Mouse (Mus musculus): ENCODE data around the gene Rab5if. TPM values are rescaled to one million over a fixed set of nuclear protein-coding genes. Genes with fewer than 3 reads are reported as not detected.

Gene Rab5if
- polyA plus RNA-seq, 1 experiment, result 129 TPM

- H3K27ac ChIP-seq (ENCODE audit: insufficient read depth, low read depth, low read length), result no peak overlapping the region
- WGBS, result 93% methylated on average over 1 of the region's 1 CpGs
- no peak for DNase-seq
- TF ChIP-seq POLR2A (IDR thresholded peaks at IDR 0.05; ENCODE audit: low read depth, low read length), result no peak
- no peak for TF ChIP-seq CTCF (conservative IDR thresholded peaks at IDR 0.05; ENCODE audit: insufficient read depth, insufficient read length, low read depth, low read length)
- H3K36me3 ChIP-seq (ENCODE audit: control insufficient read depth, insufficient read depth, low read length), result no peaks in the 10 kb centered on the region
- no peaks in the 10 kb centered on the region for H3K4me1 ChIP-seq (ENCODE audit: control insufficient read depth, insufficient read depth, low read length)
- H3K27me3 ChIP-seq (replicated peaks; ENCODE audit: control insufficient read depth, insufficient read depth, low read length), result no peaks in the 10 kb centered on the region
- no peak overlapping the region for H3K4me3 ChIP-seq (ENCODE audit: insufficient read depth, low read depth, low read length)
These were observed 6.6 kb upstream of the Rab5if start for GRCm38 (mm10) chr2:156856311-156856710.

- Histone ChIP-seq H3K27me3 (replicated peaks; ENCODE audit: control insufficient read depth, insufficient read depth, low read length) (no peaks in the 10 kb centered on the region), H3K36me3 (ENCODE audit: control insufficient read depth, insufficient read depth, low read length) (no peaks in the 10 kb centered on the region), H3K4me1 (ENCODE audit: control insufficient read depth, insufficient read depth, low read length) (no peaks in the 10 kb centered on the region), H3K4me3 (ENCODE audit: insufficient read depth, low read depth, low read length) (no peak overlapping the region), H3K27ac (ENCODE audit: insufficient read depth, low read depth, low read length) (no peak overlapping the region)
- WGBS, result 76% methylated on average over 3 of the region's 3 CpGs
- TF ChIP-seq CTCF (conservative IDR thresholded peaks at IDR 0.05; ENCODE audit: insufficient read depth, insufficient read length, low read depth, low read length) (no peak), POLR2A (IDR thresholded peaks at IDR 0.05; ENCODE audit: low read depth, low read length) (no peak)
- DNase-seq, result no peak
These were observed 5.5 kb upstream of the Rab5if start for GRCm38 (mm10) chr2:156857385-156857791.

DNA sequence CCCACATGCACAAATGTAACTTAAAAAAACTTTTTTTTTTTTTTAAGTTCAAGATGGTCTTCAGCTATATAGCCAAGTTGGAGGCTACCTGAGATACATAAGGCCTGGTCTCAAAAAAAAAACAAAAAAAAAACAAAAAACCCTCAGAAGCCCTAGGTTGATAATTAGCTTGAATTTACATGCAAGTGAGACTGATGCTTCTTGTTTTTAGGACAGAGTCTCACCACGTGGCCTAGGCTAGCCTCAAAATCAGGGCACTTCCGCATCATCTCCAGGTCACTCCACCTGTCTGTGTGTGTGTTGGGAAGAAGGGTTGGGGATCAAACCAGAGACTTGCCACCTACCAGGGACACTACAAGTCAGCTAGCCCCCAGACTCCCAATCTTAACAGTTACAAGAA, 5.1 kb upstream of the Rab5if start, which contains the start of gene 4930518I15Rik:
TSS of gene 4930518I15Rik (minus strand) at position 112 of the 400 bp plus-strand sequence.
- WGBS, result 68% methylated on average over 2 of the region's 2 CpGs
- no peak within 1 kb of the TSS for H3K4me3 ChIP-seq (ENCODE audit: insufficient read depth, low read depth, low read length)
- no peak within 1 kb of the TSS for H3K27ac ChIP-seq (ENCODE audit: insufficient read depth, low read depth, low read length)
- DNase-seq, result no peak
- no peaks in the 10 kb centered on the region for H3K4me1 ChIP-seq (ENCODE audit: control insufficient read depth, insufficient read depth, low read length)
- TF ChIP-seq CTCF (conservative IDR thresholded peaks at IDR 0.05; ENCODE audit: insufficient read depth, insufficient read length, low read depth, low read length) (no peak), POLR2A (IDR thresholded peaks at IDR 0.05; ENCODE audit: low read depth, low read length) (no peak)
- H3K27me3 ChIP-seq (replicated peaks; ENCODE audit: control insufficient read depth, insufficient read depth, low read length), result no peaks in the 10 kb centered on the region
- H3K36me3 ChIP-seq (ENCODE audit: control insufficient read depth, insufficient read depth, low read length), result no peaks in the 10 kb centered on the region

DNA sequence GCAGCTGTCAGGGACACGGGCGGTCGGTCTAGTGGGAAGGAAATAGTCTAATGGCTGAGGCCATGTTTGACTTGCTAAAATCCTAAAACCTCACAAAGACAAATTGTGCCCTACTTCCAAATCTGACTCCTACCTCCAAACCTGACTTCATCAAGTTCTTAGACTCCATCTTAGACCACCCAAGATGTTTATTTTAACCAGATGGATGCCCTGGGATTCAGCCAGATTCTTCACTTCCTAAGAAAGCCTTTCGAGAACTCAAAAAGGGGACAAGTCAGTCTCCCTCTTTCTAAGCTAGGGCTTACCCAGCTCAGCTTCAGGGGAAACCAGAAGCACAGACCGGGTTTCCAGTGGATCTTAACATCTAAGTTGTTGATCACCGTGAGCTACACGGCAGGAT, 4.3 kb upstream of the Rab5if start:
- whole genome bisulfite sequencing, result 75% methylated on average over 7 of the region's 7 CpGs
- no peak for TF ChIP-seq CTCF (conservative IDR thresholded peaks at IDR 0.05; ENCODE audit: insufficient read depth, insufficient read length, low read depth, low read length)
- TF ChIP-seq POLR2A (IDR thresholded peaks at IDR 0.05; ENCODE audit: low read depth, low read length), result no peak
- Histone ChIP-seq H3K27me3 (replicated peaks; ENCODE audit: control insufficient read depth, insufficient read depth, low read length) (no peaks in the 10 kb centered on the region), H3K4me1 (ENCODE audit: control insufficient read depth, insufficient read depth, low read length) (no peaks in the 10 kb centered on the region), H3K4me3 (ENCODE audit: insufficient read depth, low read depth, low read length) (no peak overlapping the region), H3K36me3 (ENCODE audit: control insufficient read depth, insufficient read depth, low read length) (no peaks in the 10 kb centered on the region), H3K27ac (ENCODE audit: insufficient read depth, low read depth, low read length) (no peak overlapping the region)
- DNase-seq, result no peak

GRCm38 (mm10) chr2:156862041-156862717, 749 bp upstream of the Rab5if start:
- no peaks in the 10 kb centered on the region for H3K27me3 ChIP-seq (replicated peaks; ENCODE audit: control insufficient read depth, insufficient read depth, low read length)
- no peaks in the 10 kb centered on the region; the same call in 1 of the 2 replicates for H3K36me3 ChIP-seq (ENCODE audit: control insufficient read depth, insufficient read depth, low read length)
- peak overlapping the region; percentile 81 for H3K4me3 ChIP-seq (ENCODE audit: insufficient read depth, low read depth, low read length)
- TF ChIP-seq POLR2A (IDR thresholded peaks at IDR 0.05; ENCODE audit: low read depth, low read length) (no peak), CTCF (conservative IDR thresholded peaks at IDR 0.05; ENCODE audit: insufficient read depth, insufficient read length, low read depth, low read length) (no peak)
- peak; percentile 61 for DNase-seq
- peak overlapping the region; percentile 82 for H3K27ac ChIP-seq (ENCODE audit: insufficient read depth, low read depth, low read length)
- under 1% methylated on average over 19 of the region's 19 CpGs for WGBS
- peaks cover 3% of the 10 kb centered on the region; the same call in 1 of the 2 replicates for H3K4me1 ChIP-seq (ENCODE audit: control insufficient read depth, insufficient read depth, low read length)

DNA sequence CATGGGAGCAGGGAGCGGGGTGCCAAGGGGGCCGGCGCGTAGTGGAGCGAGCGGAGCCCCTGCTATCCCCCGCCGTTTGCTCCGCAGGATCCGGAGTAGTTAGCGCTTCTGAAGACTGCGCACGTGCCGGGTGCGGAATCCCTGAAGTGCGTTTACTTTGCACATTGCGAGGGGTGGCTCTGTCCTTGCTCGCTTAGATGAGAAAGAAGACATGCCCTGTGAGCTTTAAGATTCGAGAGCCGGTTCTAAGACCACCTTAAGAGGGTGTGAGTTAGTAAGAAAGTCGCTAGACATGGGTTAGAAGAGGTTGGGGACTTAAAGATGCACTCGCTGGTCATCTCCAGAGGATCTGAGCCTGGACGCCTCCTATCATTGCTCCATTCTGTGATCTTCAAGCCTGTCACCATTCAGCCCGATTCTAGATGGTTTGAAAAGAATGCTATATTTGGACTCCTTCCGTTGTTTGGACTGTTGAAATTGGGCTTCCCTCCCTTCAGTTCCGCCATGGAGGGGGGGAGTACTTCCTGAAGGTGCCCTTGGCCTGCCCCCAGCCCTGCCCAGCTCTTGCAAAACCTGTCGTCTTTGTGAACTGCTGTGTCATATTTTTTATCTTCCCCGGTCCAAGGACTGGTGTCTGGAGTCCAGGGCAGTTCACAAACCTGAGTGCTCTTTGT, 696 bp downstream of the Rab5if start:
- Histone ChIP-seq H3K27ac (ENCODE audit: insufficient read depth, low read depth, low read length) (peak overlapping the region; percentile 82), H3K27me3 (replicated peaks; ENCODE audit: control insufficient read depth, insufficient read depth, low read length) (no peaks in the 10 kb centered on the region), H3K36me3 (ENCODE audit: control insufficient read depth, insufficient read depth, low read length) (no peaks in the 10 kb centered on the region; the same call in 1 of the 2 replicates), H3K4me1 (ENCODE audit: control insufficient read depth, insufficient read depth, low read length) (peaks cover 5% of the 10 kb centered on the region; the same call in 1 of the 2 replicates), H3K4me3 (ENCODE audit: insufficient read depth, low read depth, low read length) (peak overlapping the region; percentile 81)
- peak; percentile 79 for DNase-seq
- WGBS, result 2% methylated on average over 28 of the region's 28 CpGs
- TF ChIP-seq CTCF (conservative IDR thresholded peaks at IDR 0.05; ENCODE audit: insufficient read depth, insufficient read length, low read depth, low read length) (no peak), POLR2A (IDR thresholded peaks at IDR 0.05; ENCODE audit: low read depth, low read length) (no peak)

DNA sequence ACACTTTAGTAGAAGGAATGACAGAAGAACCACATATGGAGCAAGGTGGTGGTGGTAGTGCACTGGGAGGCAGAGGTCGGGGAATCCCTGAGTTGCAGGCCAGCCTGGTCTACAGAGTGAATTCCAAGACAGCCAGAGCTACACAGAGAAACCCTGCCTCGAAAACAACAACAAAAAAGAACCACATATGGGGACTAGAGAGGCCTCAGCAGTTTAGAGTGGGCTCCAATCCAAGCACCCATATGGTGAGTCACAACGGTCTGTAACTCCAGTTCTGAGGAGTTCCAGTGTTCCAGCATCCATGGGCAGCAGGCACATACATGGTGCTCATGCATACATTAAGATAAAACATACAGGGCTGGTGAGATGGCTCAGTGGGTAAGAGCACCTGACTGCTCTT, 1.6 kb downstream of the Rab5if start:
- no peak for TF ChIP-seq CTCF (conservative IDR thresholded peaks at IDR 0.05; ENCODE audit: insufficient read depth, insufficient read length, low read depth, low read length)
- Histone ChIP-seq H3K4me3 (ENCODE audit: insufficient read depth, low read depth, low read length) (no peak overlapping the region), H3K27ac (ENCODE audit: insufficient read depth, low read depth, low read length) (no peak overlapping the region; the same call in 1 of the 2 replicates), H3K36me3 (ENCODE audit: control insufficient read depth, insufficient read depth, low read length) (no peaks in the 10 kb centered on the region; the same call in 1 of the 2 replicates), H3K27me3 (replicated peaks; ENCODE audit: control insufficient read depth, insufficient read depth, low read length) (no peaks in the 10 kb centered on the region), H3K4me1 (ENCODE audit: control insufficient read depth, insufficient read depth, low read length) (peaks cover 7% of the 10 kb centered on the region; the same call in 1 of the 2 replicates)
- no peak for DNase-seq
- 46% methylated on average over 3 of the region's 3 CpGs for WGBS
